Mouse (Mus musculus) adrenal gland, postnatal 36 days (tissue): ENCODE results near the gene Sult1e1. TPM values are rescaled to one million over a fixed set of nuclear protein-coding genes. Genes with fewer than 3 reads are reported as not detected.
A peak's percentile ranks its signal among the peaks of the same experiment; 100 is the strongest.

Experiments
- DNase-seq, 2 experiments: peaks; one replicate each; pipeline ENCODE4 v3.0.0; 2021; ENCODE audit warnings: mixed read lengths in 1 of 2
- long read RNA-seq, 2 experiments: library from polyadenylated mRNA; stranded (forward); transcript quantifications; one replicate each; pipeline ENCODE4 v2.0.0; 2021; ENCODE audit warnings: borderline sequencing depth in 2 of 2
- total RNA-seq, 2 experiments: library from RNA; stranded (reverse); gene quantifications; 2 replicates each; pipeline ENCODE4 v1.2.3; 2021

Sult1e1 gene
- total RNA-seq, result 1 to 10 TPM in 1 of 2 experiments, under 1 TPM in 1; 0.36 to 4.8 TPM
- long read RNA-seq, experiment 1, result 0 reads
- long read RNA-seq, experiment 2, result 0 reads

- no peak for DNase-seq
Observed at GRCm38 (mm10) chr5:87591494-87591893, at the start of gene Sult1e1. TSS of gene Sult1e1 (minus strand) at chr5:87591594.

- DNase-seq, result peak in 1 of 2 experiments; percentile 6
Observed at GRCm38 (mm10) chr5:87622681-87623080, 31.3 kb upstream of the Sult1e1 start.

GRCm38 (mm10) chr5:87615128-87615390 is 23.7 kb upstream of the Sult1e1 start:
- DNase-seq, result no peak

- DNase-seq, result no peak
Observed at GRCm38 (mm10) chr5:87614364-87615127, 23.2 kb upstream of the Sult1e1 start.

GRCm38 (mm10) chr5:87601018-87601417 is 9.6 kb upstream of the Sult1e1 start:
- DNase-seq, result peak; percentile 79 to 80

- no peak for DNase-seq
Observed at GRCm38 (mm10) chr5:87597891-87598290, 6.5 kb upstream of the Sult1e1 start.

GRCm38 (mm10) chr5:87589916-87590315 is 1.5 kb downstream of the Sult1e1 start:
- DNase-seq, result no peak

- DNase-seq, result no peak
Observed at GRCm38 (mm10) chr5:87580389-87580788, 11.0 kb downstream of the Sult1e1 start.

- DNase-seq, result no peak
Observed at GRCm38 (mm10) chr5:87574174-87574573, 17.2 kb downstream of the Sult1e1 start.

- no peak for DNase-seq
Observed at GRCm38 (mm10) chr5:87573490-87573889, 17.9 kb downstream of the Sult1e1 start.

- no peak for DNase-seq
Observed at GRCm38 (mm10) chr5:87572781-87573180, 18.6 kb downstream of the Sult1e1 start.

GRCm38 (mm10) chr5:87568845-87569244 is 22.5 kb downstream of the Sult1e1 start, which contains the start of gene Sult1d1:
TSS of gene Sult1d1 (minus strand) at chr5:87569027.
- no peak for DNase-seq

- no peak for DNase-seq
Observed at GRCm38 (mm10) chr5:87567306-87567705, 24.1 kb downstream of the Sult1e1 start.

GRCm38 (mm10) chr5:87562966-87563365 is 28.4 kb downstream of the Sult1e1 start:
- no peak for DNase-seq

GRCm38 (mm10) chr5:87562526-87562925 is 28.9 kb downstream of the Sult1e1 start:
- DNase-seq, result no peak

- peak; percentile 2 to 13 for DNase-seq
Observed at GRCm38 (mm10) chr5:87560145-87560544, 31.2 kb downstream of the Sult1e1 start.

GRCm38 (mm10) chr5:87550935-87551334 is 40.5 kb downstream of the Sult1e1 start:
- DNase-seq, result no peak

GRCm38 (mm10) chr5:87538111-87538510 is 53.3 kb downstream of the Sult1e1 start, which contains the start of gene Sult1b1:
TSS of gene Sult1b1 (minus strand) at chr5:87538195.
- DNase-seq, result no peak

- no peak for DNase-seq
Observed at GRCm38 (mm10) chr5:87535994-87536644, 55.3 kb downstream of the Sult1e1 start.

GRCm38 (mm10) chr5:87532288-87532687 is 59.1 kb downstream of the Sult1e1 start:
- no peak for DNase-seq
